Mouse (Mus musculus): ENCODE measurements at regions not wholly inside any gene's neighbourhood (a gene's known extent, or its start where the extent isn't known, plus 50 kb on each side); places are given as distances from the start of the nearest gene placed in this dataset.

DNA sequence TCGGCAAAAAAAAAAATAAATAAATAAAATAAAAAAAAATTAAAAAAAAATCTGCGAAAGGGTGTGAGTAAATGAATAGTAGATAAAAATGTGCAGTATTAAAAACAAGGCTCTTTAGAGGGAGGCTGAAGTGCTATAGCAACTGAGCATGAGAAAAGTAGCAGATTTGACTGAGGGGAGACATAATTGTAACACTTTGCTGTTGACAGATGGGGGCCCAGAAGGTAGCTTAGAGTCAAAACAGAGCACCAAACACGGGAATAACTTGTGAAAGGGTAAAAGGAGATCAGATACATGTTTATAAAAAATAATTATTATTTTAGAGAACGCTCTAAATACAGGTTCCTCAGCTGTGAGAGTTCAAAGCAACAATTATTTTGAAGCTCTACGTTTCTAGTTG is 605.1 kb downstream of the Tmem182 start:
- no peak for DNase-seq (ENCODE audit: low spot score in 2 of 2)

DNA sequence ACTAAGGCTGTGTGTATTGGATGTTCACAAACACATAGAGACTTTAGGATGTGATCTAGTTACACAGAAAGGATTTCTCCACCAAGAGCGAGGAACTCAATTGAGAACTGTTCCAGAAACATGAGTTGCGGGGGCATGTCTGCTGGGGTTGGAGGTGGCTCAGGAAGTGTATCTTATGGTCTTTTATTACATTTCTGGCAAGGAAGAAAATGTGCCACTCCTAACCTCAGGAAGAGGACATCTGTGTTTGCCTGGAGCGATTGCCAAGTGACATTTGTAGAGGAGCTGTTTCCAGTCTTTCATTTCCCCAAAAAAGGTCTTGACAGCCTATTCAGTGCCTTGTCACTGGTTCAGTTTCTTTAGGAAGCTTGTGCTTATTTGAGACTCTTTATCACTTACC is 606.2 kb downstream of the Tmem182 start:
- no peak for DNase-seq (ENCODE audit: low spot score in 2 of 2)

- no peak for DNase-seq (ENCODE audit: low spot score in 2 of 2)
Measured at GRCm38 (mm10) chr1:41412078-41412477, 606.7 kb downstream of the Tmem182 start.

- DNase-seq (ENCODE audit: low spot score in 2 of 2), result no peak
Measured at GRCm38 (mm10) chr1:41420489-41421327, 615.3 kb downstream of the Tmem182 start.

DNA sequence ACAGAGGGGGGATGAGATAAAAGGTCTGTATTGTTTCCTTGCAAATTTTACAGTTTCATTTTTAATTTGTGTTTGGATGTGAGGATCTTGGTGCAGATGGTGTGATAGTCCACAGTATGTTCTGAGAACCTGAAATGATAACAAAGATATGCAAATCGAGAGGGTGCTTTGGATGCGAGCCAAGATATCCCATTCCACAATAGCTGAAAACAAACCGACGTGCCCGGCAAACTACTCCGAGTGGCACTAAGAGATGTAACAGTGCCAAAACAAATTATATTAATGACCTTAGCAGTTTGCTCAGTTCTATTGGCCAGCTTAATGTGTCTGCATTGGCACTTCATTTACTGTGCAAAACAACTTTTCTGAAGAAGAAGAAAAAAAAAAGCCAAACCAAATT is 622.5 kb downstream of the Tmem182 start:
- peak in 1 of 2 experiments; percentile 6 for DNase-seq (ENCODE audit: low spot score in 2 of 2)

- DNase-seq (ENCODE audit: low spot score in 2 of 2), result no peak
Measured at GRCm38 (mm10) chr1:41431127-41431690, 625.8 kb downstream of the Tmem182 start.

DNA sequence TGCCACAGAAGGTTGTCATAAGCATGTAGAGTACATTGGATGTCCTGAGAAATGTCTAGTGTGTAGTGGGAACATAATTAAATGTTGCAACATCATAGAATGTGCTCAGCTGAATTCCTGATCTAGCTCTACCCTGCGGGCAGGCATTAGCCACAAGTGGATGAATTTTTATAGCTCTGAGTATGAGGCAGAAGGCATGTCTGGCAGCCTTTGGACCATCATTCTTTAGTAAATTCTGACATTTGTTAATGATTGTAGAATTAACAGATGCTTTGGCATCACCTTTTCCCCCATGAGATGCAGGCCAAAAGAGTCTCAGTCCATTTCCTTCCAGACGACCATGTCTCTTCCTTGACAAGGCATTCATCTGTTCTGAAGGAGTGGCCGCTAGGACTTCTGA is 630.0 kb downstream of the Tmem182 start:
- DNase-seq (ENCODE audit: low spot score in 2 of 2), result no peak

DNA sequence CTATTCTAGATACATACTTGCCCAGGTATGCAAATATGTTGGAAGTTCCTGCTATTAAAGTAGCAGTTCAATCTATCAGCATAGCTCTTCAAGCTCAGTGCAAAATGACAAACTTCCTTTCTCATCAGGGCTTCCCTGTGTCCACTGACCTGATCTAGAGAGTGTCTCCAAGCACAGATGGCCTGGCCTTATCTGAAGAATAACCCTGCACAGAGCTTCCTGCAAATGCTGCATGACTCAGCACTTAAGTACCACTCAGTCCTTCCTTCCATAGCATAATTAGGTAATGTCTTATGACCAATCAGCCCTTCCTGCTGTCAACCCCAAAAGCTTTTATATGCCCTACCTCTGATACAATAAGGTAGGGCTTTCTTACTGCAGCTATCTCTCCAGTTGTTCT is 644.6 kb downstream of the Tmem182 start:
- no peak for DNase-seq (ENCODE audit: low spot score in 2 of 2)
